Mouse (Mus musculus) myocyte (in vitro differentiated cells): Measurements from ENCODE around the gene Rbfox2.

Experiments used
- CEBPB ChIP-seq: IDR thresholded peaks from 2 replicates; pipeline ENCODE4 v1.6.1; 2011; ENCODE audit warnings: mild to moderate bottlenecking, moderate library complexity; ENCODE audit not compliant: poor library complexity, insufficient read depth, severe bottlenecking
- MYOG ChIP-seq, 3 experiments: IDR thresholded peaks; one replicate each; pipeline ENCODE4 v1.6.1; 2011; ENCODE audit warnings: control low read depth in 2 of 3, low read depth in 2 of 3, mild to moderate bottlenecking in 2 of 3; ENCODE audit not compliant: insufficient read length in 2 of 3, control insufficient read depth in 1 of 3, insufficient read depth in 1 of 3
- POLR2A ChIP-seq: IDR thresholded peaks from one replicate; pipeline ENCODE4 v1.6.1; 2011; ENCODE audit warnings: low read depth, mild to moderate bottlenecking, control low read depth, moderate library complexity; ENCODE audit not compliant: insufficient read length
- TCF12 ChIP-seq: IDR thresholded peaks from one replicate; pipeline ENCODE4 v1.6.1; 2011; ENCODE audit warnings: mild to moderate bottlenecking, control low read depth; ENCODE audit not compliant: poor library complexity, insufficient read depth, severe bottlenecking
- USF1 ChIP-seq: IDR thresholded peaks from one replicate; pipeline ENCODE4 v1.6.1; 2011; ENCODE audit warnings: low read depth, mild to moderate bottlenecking, control low read depth, moderate library complexity

DNA sequence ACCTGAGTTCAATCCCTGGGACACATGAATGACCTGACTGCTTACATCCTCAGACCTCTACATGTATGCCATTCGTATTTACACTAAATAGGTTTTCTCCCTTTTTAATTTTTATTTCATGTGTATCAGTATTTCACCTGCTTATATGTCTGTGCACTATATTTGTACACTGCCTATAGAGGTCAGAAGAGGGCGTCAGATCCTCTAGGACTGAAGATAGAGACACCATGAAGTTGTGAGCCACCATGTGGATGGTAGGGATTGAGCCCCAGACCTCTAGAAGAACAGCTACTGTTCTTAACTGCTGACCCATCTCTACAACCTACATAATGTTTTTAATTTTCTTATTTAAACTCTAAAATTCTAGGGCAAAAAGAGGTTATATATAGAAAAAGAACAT is 16.5 kb downstream of the Rbfox2 start:
- TF ChIP-seq POLR2A (no peak), TCF12 (no peak), CEBPB (no peak), MYOG (IDR thresholded peaks at IDR 0.05; ENCODE audit: control insufficient read depth in 1 of 3, insufficient read depth in 1 of 3, insufficient read length in 2 of 3, low read depth in 2 of 3) (no peak), USF1 (no peak)
